Mouse (Mus musculus): ENCODE data around the gene Lcp2.

Lcp2 gene

GRCm38 (mm10) chr11:34047542-34047937, 820 bp downstream of the Lcp2 start:
- DNase-seq (ENCODE audit: low spot score) = no peak

- no peak for DNase-seq (ENCODE audit: low spot score)
Measured at GRCm38 (mm10) chr11:34048375-34049124, 1.8 kb downstream of the Lcp2 start.

- no peak for DNase-seq (ENCODE audit: low spot score)
Measured at GRCm38 (mm10) chr11:34049125-34049379, 2.3 kb downstream of the Lcp2 start.

- DNase-seq (ENCODE audit: low spot score) = no peak
Measured at GRCm38 (mm10) chr11:34050063-34050462, 3.3 kb downstream of the Lcp2 start.

GRCm38 (mm10) chr11:34050643-34051042, 3.9 kb downstream of the Lcp2 start:
- DNase-seq (ENCODE audit: low spot score) = no peak

GRCm38 (mm10) chr11:34053031-34053818, 6.5 kb downstream of the Lcp2 start:
- DNase-seq (ENCODE audit: low spot score) = no peak

GRCm38 (mm10) chr11:34054031-34054727, 7.5 kb downstream of the Lcp2 start:
- DNase-seq (ENCODE audit: low spot score) = no peak

- DNase-seq (ENCODE audit: low spot score) = no peak
Measured at GRCm38 (mm10) chr11:34056715-34057114, 10.0 kb downstream of the Lcp2 start.

- no peak for DNase-seq (ENCODE audit: low spot score)
Measured at GRCm38 (mm10) chr11:34058332-34058731, 11.6 kb downstream of the Lcp2 start.

GRCm38 (mm10) chr11:34058960-34059359, 12.2 kb downstream of the Lcp2 start:
- no peak for DNase-seq (ENCODE audit: low spot score)

- DNase-seq (ENCODE audit: low spot score) = no peak
Measured at GRCm38 (mm10) chr11:34061740-34062139, 15.0 kb downstream of the Lcp2 start.

GRCm38 (mm10) chr11:34063257-34063656, 16.5 kb downstream of the Lcp2 start:
- no peak for DNase-seq (ENCODE audit: low spot score)

GRCm38 (mm10) chr11:34063702-34064485, 17.2 kb downstream of the Lcp2 start:
- no peak for DNase-seq (ENCODE audit: low spot score)

GRCm38 (mm10) chr11:34070596-34070995, 23.9 kb downstream of the Lcp2 start:
- DNase-seq (ENCODE audit: low spot score) = no peak

- DNase-seq (ENCODE audit: low spot score) = peak; percentile 38
Measured at GRCm38 (mm10) chr11:34072309-34072708, 25.6 kb downstream of the Lcp2 start.

- DNase-seq (ENCODE audit: low spot score) = peak; percentile 61
Measured at GRCm38 (mm10) chr11:34073776-34074175, 27.1 kb downstream of the Lcp2 start.

- DNase-seq (ENCODE audit: low spot score) = no peak
Measured at GRCm38 (mm10) chr11:34077870-34078269, 31.1 kb downstream of the Lcp2 start.

GRCm38 (mm10) chr11:34078581-34078980, 31.9 kb downstream of the Lcp2 start:
- no peak for DNase-seq (ENCODE audit: low spot score)

- peak; percentile 6 for DNase-seq (ENCODE audit: low spot score)
Measured at GRCm38 (mm10) chr11:34079542-34080464, 33.1 kb downstream of the Lcp2 start.

GRCm38 (mm10) chr11:34083795-34084194, 37.1 kb downstream of the Lcp2 start:
- DNase-seq (ENCODE audit: low spot score) = no peak

GRCm38 (mm10) chr11:34084639-34085038, 37.9 kb downstream of the Lcp2 start:
- no peak for DNase-seq (ENCODE audit: low spot score)

Measured in urinary bladder, postnatal 14 days (tissue).